Mouse (Mus musculus) urinary bladder, postnatal 14 days (tissue): ENCODE data around the gene Cltb.
A peak's percentile ranks its signal among the peaks of the same experiment; 100 is the strongest.

Experiments used
- DNase-seq: peaks from one replicate; pipeline ENCODE4 v3.0.0; 2021; ENCODE audit warnings: low spot score

Gene Cltb

DNA sequence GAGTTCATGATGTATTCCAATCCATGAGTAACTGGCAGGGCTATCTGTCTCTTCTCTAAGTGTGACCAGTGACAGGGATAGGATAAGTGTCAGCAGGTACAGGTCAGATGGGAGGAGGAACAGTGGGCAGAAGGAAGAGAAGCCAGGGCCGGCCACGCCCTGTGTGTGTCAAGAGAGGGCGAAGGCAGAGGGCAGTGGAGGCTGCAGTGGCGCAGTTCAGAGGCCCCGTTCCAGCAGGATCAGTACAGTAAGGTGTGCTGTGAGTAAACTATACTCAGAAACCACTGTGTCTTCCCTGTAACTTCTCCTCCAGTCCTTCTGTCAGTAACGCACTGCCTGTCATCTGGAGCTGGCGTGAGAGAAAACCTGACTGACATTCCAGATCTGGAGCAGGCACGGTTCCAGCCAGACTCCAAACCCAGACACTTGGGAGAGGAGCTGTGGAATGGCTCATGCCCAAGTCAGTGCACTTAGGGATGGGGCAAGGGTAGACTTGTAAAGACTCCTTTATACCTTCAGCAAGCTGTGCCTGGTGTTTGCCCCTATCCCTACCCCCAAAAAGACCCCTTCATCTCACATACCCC lies 14.9 kb downstream of the Cltb start:
- no peak for DNase-seq

DNA sequence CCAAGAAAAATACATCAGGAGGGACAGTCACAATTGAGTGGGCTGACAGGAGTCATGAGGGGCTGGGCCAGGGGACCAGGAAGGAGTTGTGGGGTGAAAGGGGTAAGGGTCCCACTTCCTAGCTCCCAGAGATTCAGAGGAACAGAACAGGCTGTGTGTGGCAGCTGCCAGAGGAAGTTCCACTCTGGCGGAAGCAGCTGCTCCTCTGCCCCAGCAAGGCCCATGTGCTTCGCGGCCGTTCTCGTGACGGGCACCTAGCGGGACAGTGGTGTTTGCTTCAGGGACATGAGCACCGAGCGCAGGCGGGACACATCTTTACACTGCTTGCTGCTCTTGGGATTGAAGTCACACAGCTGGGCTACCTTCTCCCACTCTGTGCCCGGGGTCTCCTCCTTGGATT lies 17.5 kb downstream of the Cltb start:
- no peak for DNase-seq

DNA sequence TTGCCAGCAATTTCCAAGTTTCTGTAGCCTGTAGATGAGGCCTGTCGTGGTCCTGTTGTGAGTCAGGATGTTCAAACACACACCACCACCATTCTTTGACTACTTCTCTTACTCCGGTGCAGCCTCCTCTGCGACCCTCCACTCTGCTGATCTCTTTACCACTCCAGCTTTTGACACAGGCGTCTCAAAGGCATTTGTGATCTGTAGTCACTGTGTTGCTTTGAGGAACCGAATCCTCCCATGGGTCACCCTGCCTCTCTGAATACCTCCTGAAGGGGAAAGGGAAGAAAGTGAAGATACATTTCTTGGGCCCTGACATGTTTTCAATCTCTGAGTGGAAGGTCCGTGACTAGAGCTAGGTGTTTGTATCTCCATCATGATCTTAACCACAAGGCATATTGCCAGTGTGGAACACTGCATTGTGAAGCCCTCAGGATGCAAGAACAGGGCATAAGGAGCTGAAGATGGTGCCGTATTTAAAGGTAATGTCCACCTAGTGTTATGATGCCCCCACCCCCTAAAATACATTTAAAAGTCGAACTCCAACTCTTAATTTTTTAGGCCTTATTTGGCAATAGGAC lies 19.3 kb downstream of the Cltb start:
- DNase-seq, result no peak

DNA sequence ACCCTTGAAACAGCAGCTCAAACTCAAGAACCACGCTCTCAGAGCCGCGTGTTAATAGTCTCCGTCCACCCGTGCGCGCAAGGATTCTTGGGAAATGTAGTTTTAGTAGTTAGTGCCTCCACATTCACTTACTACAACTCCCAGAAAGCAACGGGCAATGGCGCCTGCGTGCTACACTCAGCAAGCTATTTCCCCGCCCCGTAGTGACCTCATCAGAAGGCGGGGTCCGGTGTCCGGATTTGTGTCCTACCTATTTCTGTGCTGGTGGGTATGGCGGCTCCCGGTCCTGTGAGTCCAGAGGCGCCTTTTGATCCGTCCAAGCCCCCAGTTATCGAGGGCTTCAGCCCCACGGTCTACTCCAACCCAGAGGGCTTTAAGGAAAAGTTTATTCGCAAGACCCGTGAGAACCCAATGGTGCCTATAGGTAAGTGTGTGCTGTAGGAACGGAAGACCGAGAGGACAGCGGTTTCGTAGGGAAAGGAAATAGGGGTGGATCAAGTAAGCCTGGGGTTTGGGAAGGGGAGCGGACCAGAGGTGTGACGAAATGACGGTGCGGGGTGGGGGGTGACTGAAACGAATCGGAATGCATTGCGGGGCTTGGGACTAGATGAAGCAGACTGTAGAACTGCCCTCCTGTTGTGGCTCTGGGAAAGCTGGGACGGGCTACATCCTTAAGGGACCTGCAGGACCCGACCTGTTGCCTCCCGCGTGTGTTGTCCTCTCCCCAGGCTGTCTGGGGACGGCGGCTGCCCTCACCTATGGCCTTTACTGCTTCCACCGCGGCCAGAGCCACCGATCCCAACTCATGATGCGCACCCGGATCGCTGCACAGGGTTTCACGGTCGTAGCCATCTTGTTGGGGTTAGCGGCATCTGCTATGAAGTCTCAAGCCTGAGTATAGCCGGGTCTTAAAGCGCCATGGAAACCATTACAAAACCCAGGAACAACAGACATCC lies 20.9 kb downstream of the Cltb start, which contains the start of the genes Nop16 and Higd2a:
Nop16 (minus strand) TSS at position 95 of the 956 bp plus-strand sequence.
Higd2a (plus strand) TSS at position 212 of the 956 bp plus-strand sequence.
- peak; percentile 98 for DNase-seq

DNA sequence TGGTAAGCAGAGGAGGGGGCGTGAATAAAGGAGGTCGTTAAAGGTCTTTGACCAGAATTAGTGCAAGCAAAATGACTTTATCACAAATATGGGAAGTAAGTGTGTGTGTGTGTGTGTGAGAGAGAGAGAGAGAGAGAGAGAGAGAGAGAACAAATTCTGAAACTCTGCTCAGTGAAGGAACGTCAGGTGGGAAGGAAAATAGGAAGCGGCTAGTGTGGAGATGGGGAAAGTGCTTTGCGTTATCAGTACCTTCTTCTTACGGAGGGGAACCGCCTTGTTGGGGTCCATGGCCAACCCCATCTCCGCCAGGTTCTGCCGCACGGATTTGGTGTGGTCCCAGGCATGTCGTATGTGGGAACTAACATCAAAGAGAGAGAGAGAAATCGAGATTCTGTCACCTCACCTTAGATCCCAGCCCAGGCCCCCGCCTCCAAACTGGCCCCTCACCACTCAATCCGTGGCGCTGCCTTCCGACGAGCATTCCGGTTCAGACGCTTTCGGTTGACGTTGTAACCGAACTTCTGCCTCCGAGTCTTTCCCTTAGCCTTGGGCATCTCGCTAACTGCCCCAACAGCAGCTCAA lies 21.6 kb downstream of the Cltb start:
- DNase-seq, result no peak

DNA sequence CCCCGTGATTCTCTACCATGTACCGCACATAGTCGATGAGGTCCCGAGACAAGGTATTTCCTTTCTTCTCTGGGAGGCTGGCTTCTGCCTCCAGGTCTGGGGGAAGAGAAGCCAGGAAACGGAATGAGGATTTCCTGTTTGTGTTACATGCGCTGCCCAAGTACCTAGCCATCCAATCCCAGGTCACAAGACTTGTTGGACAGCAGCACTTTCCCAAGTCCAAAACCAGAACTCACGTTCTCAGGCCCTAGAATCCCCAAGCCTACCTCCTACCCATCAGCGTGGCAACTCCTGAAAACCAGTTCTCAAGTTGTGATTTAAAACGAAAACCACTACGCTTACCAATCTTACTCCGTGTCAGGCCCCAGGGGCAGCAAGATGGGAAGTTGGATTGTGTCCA lies 25.3 kb downstream of the Cltb start:
- DNase-seq, result no peak

DNA sequence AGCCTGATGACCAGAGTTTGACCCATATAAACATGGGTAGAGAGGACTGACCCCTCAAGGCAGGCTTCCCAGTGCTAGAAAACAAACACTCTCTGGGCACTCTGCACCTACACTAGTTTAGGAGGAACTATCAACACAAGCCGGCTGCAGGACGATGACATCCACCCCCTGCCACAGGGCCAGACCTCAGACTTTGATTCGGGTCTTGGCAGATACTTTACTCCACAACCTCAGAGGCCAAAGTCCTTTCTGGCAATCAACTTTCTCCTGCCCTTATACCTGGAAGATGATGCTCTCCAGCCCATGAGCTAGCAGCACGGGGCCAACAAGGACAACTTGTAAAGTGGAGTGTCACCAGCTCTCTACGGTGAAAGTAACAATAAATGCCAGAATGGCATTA lies 28.3 kb downstream of the Cltb start:
- DNase-seq, result no peak

DNA sequence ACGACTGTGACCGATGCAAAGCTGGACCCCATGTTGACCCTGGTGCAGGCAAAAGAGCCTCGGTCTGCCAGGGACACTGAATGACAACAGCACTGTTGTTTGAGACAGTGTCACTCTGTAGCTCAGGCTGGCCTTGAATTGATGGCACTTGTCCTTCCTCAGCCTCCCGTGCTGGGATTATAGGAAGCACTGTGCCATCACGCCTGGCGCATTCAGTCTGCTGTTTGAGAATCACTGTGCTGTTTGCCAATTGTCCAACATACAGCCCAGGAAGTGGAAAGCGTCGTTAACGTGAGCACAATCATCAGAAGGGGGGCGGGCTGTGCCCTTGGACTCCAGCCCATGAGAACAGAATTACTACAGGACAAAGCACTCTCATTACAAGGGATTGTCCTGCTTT lies 29.0 kb downstream of the Cltb start:
- no peak for DNase-seq

DNA sequence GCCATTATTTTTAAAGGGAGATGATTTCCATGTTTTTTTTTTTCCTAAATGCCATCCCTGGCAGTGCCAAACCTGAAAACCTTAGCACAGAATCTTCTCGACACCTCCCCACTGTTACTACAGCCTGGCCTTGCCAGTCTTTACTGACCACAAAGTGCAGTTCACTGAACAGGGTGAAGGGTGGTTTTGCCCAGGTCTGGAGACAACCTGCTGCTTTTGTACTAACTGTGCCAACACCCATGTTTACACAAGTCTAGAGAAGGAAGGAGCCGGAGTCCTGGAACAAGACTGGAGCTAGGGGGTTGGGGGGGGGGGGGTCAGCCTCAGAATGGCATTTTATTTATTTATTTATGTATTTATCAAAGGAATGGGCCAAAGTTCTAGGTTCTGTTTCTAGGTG lies 29.8 kb downstream of the Cltb start:
- DNase-seq, result no peak

DNA sequence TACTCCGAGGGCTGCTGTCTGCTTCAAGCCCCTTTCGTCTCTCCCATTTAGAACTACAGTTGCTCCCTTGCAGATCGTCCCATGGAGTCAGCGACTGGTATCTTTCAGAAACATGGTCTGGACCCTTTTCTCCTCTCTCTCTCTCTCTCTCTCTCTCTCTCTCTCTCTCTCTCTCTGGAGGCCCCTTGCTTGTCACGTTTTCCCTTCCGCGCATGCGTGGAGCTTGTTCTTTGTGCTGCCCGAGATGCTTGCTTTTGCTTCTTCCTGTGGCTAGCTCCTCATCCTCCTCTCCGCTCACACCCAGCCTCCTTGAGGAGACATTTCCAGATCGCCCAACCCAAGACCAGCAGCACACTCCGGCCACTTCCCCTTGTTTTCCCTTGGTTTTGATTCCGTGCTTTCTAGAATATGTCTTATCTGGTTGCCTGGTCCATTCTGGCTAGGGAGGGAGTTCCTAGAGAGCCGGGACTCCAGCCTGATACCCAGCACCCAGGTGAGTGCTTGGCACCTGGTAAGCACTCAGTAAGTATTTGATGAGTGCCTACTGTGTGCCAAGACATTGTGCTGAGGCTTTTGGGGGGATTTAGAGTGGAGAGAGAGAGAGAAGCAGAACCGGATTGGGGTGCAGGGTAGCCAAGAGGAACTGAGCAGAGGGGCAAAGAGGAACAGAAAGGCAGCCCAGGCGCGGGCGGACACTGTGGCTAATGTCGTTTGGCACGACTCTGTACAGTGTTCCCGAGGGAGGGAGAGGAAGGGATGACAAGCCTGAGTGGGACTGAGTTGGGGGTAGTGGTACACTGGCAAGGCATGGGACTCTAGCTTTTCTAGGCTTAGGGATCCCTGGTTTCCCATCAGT lies 33.3 kb downstream of the Cltb start:
- DNase-seq, result no peak

DNA sequence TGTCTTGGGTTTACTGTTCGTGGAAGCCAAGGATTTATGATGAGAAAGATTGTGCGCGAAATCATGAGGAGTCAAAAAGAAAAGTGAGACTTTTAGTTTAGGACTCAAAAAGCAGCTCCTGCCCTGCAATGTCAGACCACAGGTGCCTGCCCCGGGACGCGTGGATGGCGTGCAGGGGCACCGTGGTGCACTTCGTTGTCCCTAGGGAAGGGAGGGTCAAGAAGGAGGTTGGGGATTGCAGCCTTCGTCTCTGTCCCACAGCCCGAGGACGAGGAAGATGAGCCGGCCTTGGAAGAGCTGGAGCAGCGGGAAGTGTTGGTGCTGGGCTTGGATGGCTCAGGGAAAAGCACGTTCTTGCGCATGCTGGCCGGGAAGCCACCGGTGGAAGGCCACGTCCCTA lies 35.7 kb downstream of the Cltb start:
- DNase-seq, result no peak

DNA sequence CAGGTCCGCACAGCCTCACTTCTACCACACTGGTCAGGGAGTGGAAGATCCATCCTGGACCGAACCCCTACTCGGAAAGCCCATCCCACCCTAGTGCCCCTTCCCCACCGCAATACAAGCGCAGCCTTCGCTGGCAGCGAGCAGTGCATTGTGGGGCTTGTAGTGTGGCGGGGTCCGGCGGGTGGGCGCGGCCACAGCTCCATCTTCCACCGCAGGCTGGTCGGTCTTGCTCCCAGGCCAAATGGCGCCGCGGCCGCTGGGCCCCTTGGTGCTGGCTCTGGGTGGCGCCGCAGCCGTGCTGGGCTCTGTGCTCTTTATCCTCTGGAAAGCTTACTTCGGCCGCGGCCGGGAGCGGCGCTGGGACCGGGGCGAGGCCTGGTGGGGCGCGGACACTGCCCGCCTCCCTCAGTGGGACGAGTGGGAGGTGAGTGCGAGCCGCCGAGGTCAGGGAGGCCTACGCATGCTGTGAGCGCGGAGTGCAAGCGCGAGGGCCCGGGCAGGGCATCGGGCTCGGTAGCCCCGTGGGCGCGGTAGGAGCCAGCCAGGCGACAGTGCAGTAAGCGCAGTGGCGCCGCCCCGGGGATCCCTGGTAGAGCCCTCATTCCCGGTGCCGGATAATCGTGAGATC lies 36.2 kb downstream of the Cltb start, which contains the start of gene Arl10:
Arl10 (plus strand) TSS at position 162 of the 628 bp plus-strand sequence.
- DNase-seq, result peak; percentile 75

DNA sequence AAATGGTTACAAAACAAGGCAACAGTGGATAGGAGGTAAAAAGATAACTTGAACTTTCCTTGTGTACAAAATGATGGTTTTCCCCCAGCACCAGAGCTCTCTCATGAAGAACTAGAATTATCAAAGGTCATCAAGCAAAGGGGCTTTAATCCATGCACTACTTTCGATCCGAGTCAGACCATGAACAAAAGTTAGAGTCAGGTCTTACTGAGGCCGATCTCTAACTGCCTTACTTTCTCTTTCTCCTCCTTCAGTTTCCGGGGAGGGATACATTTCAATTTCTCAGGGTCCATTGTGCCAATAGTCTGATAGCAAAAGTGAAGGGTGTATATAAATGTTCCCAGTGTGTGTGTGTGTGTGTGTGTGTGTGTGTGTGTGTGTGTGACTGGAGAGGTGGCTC lies 38.5 kb downstream of the Cltb start:
- DNase-seq, result no peak

DNA sequence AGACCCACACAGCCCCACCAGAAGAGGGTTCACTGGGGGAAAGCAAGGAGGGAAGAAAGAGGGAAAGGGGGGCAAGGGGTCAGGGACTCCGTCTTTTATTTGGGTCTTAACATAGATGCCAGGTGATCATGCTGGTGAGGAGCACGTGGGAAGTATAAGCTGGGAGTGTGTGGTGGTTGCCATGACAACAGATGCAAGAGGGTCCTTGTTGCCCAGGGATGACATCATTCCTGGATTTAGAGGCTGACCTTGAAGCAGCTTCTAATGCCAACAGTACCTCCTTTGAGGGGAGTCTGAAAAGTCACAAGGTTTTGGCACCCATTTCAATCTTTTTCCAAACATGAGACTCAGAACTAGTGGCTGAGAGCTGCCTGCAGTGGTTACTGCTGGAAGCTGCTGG lies 39.5 kb downstream of the Cltb start:
- DNase-seq, result no peak

DNA sequence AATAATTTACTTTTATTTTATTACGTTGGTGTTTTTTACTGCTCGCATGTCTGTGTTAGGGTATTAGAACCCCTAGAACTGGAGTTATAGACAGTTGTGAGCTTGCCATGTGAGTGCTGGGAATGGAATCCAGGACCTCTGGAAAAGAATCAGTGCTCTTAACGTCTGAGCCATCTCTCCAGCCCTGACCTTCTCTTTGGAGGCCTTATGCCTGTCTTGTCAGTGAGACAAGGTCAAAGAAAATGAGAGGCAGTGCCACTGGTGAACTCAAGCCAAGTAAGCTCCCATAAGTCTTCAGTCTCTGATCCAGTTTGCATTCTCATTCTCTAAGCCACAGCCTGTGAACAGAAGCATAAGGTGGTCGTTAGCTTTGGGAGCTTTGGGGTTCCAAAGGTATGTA lies 40.4 kb downstream of the Cltb start:
- no peak for DNase-seq

DNA sequence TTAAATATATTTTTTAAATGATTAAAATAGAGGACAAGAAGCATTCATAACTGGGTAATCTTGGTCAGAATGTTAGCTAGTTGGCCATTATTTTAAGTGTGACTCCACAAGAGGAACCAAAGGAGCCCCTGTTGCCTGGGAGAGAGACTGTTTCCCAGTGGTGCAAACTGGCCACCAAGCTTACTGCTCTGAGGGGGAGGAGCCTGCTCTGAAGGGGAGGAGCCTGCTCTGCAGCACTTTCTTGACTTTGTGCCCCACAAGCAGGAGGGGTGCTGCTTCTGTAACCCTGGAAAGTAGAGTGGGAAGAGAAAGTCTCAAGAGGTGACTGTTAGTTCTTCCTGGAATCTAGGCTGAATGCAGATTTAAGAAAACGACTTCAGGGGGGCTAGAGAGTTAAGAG lies 41.9 kb downstream of the Cltb start:
- DNase-seq, result no peak

DNA sequence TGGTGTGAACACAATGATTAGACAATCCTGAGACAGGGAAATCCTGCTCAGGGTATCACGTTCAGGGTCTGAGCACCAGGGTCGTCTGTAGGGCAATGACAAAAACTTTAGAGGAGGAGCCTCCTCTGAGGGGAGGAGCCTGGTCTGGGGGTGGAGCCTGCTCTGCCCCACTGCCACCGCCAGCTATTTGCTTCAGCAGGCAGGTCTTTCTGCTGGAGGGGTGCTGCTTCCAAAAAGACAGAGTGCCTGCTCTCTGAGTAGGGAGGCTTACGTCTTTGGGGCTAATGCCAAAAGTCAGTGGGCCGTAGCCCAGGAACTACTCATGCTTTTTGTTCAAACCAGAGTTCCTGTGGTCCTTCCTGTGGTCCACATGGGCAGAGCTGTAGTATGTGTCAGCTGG lies 42.8 kb downstream of the Cltb start:
- no peak for DNase-seq

DNA sequence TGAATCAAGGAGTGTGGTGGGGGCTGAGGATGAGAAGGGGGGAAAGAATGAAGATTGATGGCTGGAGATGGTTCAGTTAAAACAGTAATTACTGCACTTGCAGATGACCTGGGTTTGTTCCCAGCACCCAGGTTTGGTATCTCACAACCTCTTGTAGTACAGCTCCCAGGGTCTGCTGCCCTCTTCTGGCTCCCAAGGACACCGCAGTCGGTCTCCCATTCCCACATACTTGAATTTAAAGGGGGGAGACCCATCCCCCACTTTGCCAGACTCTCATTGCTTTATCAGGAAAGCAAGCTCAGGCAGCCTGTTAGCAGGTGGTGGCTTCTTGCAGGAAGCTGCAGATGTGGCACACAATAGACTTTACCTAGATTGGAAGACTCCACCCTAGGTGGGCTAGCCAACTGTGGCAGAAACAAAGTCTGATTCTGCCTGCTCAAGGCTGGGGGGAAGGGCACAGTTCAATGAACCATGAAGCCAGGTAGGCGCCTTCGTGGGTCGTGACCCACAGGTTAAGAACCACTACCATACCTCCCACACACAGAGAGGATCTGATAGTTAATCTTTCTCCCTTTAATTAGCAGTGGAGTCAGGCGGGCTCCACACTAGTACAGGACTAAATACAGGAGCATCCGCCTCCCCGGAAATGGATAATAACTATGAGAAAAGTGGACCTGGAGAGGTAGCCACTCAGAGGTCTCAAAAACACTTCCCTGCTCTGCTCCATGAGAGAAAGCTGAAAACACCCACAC lies 45.4 kb downstream of the Cltb start:
- peak; percentile 61 for DNase-seq

DNA sequence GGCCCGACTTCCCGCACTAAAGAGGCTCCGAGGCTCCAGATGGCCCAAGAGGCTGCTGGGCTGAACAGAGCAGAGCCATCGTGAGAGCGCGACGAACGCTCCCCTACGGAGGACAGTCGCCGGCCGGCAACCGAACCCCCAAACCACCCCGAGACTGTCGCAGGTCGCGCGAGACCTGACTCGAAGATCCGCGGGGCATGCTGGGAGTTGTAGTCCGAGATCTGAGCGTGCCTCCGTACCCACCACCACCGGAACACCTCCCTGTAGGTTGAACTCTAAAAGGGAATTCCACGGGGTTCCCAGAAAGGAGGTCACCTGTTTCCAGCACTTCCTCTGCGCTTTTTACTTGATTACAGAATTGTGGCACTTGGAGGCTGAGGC lies 46.0 kb downstream of the Cltb start, which contains the start of gene 4833439L19Rik:
4833439L19Rik (minus strand) TSS at position 235 of the 381 bp plus-strand sequence.
- peak; percentile 96 for DNase-seq
